Mouse (Mus musculus) embryonic facial prominence, embryonic 15.5 days (tissue): ENCODE data around the gene Gm5105. TPM values are rescaled to one million over a fixed set of nuclear protein-coding genes. Genes with fewer than 3 reads are reported as not detected.

Experiments
- ATAC-seq: fragments of 200-750 bp; cut with Nextera tagmentation; 2 replicates; pipeline ENCODE4 v1.8.0; 2017; ENCODE audit warnings: low read depth, moderate TSS enrichment; ENCODE audit not compliant: insufficient number of reproducible peaks, low FRiP score, low TSS enrichment
- H3K27ac ChIP-seq: fragments of 300-500 bp; sonication (generic); replicated peaks from 2 replicates; pipeline ENCODE4 v1.5.1; 2015; ENCODE audit warnings: mild to moderate bottlenecking, inconsistent platforms
- H3K27me3 ChIP-seq: fragments of 300-500 bp; sonication (generic); 2 replicates; pipeline ENCODE4 v1.6.1; 2015; ENCODE audit warnings: inconsistent platforms
- H3K36me3 ChIP-seq: fragments of 300-500 bp; sonication (generic); 2 replicates; pipeline ENCODE4 v1.6.1; 2015; ENCODE audit warnings: mild to moderate bottlenecking, inconsistent platforms
- H3K4me1 ChIP-seq: fragments of 300-500 bp; sonication (generic); 2 replicates; pipeline ENCODE4 v1.6.1; 2015; ENCODE audit warnings: inconsistent platforms
- H3K4me2 ChIP-seq: fragments of 300-500 bp; sonication (generic); replicated peaks from 2 replicates; pipeline ENCODE4 v1.6.1; 2015; ENCODE audit warnings: mild to moderate bottlenecking, inconsistent platforms
- H3K4me3 ChIP-seq: fragments of 300-500 bp; sonication (generic); replicated peaks from 2 replicates; pipeline ENCODE4 v1.5.1; 2015; ENCODE audit warnings: mild to moderate bottlenecking, inconsistent platforms
- H3K9ac ChIP-seq: fragments of 300-500 bp; sonication (generic); 2 replicates; pipeline ENCODE4 v1.6.1; 2015; ENCODE audit warnings: inconsistent platforms
- H3K9me3 ChIP-seq: fragments of 300-500 bp; sonication (generic); replicated peaks from 2 replicates; pipeline ENCODE4 v1.6.1; 2016; ENCODE audit warnings: inconsistent platforms
- WGBS: fragments of 180-500 bp; shearing (Covaris S2); methylation state at CpG from one replicate; pipeline ENCODE4 v1.1.7; 2015; 5-methylcytosine and 5-hydroxymethylcytosine counted together
- polyA plus RNA-seq: library from polyadenylated mRNA; unstranded; fragments of >200 nt; fragmentation: Nextera tagmentation; extraction: Ambion mirVana; gene quantifications from 2 replicates; pipeline ENCODE4 v1.2.1, GENCODE M21; 2015

Gene Gm5105
- polyA plus RNA-seq, 1 experiment from 2014 or later, result 0.17 TPM

GRCm38 (mm10) chr3:138022003-138022402, 45.2 kb downstream of the Gm5105 start:
- ATAC-seq, result no peak
- H3K4me3 ChIP-seq, result no peak overlapping the region
- H3K9me3 ChIP-seq, result no peaks in the 10 kb centered on the region
- no peak overlapping the region for H3K9ac ChIP-seq
- no peaks in the 10 kb centered on the region for H3K36me3 ChIP-seq
- no peaks in the 10 kb centered on the region for H3K4me1 ChIP-seq
- 74% methylated on average over 4 of the region's 4 CpGs for WGBS
- H3K4me2 ChIP-seq, result no peak overlapping the region
- no peak overlapping the region for H3K27ac ChIP-seq
- no peaks in the 10 kb centered on the region for H3K27me3 ChIP-seq

DNA sequence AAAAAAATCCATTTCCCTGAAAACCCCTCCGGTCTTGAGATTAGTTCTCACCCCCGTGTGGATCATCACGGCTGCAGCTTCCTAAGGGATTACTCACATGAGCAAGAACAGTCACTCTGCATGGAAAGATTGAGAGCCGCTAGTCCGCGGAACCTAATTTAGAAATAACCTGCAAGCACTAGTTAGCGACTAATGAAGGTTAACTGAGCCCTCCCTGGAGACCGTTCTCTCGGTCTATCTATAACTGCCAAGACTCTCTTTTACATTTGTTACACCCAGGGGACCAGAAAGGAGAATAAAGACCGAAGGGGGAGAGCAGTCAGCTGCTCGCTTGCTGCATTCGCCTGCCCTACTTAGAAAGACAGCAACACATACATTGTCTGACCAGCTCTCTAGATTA, 50.4 kb downstream of the Gm5105 start:
- H3K9me3 ChIP-seq, result no peaks in the 10 kb centered on the region
- WGBS, result 75% methylated on average over 12 of the region's 12 CpGs
- H3K4me2 ChIP-seq, result no peak overlapping the region
- H3K4me1 ChIP-seq, result peaks cover 2% of the 10 kb centered on the region; the same call in 1 of the 2 replicates
- H3K9ac ChIP-seq, result no peak overlapping the region
- H3K27ac ChIP-seq, result no peak overlapping the region
- no peak for ATAC-seq
- no peaks in the 10 kb centered on the region for H3K36me3 ChIP-seq
- H3K4me3 ChIP-seq, result no peak overlapping the region
- H3K27me3 ChIP-seq, result no peaks in the 10 kb centered on the region

DNA sequence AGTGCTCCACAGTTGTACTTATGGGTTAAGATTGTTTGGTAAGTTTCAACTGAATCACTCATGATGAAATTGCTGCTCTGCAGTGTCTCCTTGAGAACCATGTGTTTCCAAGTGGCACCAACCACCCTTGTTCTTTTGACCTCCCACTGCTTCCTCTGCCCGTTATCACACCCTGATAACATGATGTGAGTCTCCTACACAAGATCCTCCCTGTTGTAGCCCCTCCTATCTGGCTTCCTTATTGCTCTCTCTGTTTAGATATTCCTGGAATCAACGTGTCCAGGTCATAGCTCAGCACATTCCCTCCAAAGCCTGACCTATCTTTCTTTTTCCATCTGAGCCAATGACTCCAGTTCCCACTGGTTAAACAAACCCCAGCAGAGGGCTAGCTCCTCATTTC, 52.5 kb downstream of the Gm5105 start:
- Histone ChIP-seq H3K27me3 (no peaks in the 10 kb centered on the region), H3K4me1 (peaks cover 4% of the 10 kb centered on the region; the same call in 1 of the 2 replicates), H3K27ac (no peak overlapping the region), H3K4me3 (no peak overlapping the region), H3K36me3 (no peaks in the 10 kb centered on the region), H3K9ac (no peak overlapping the region), H3K9me3 (no peaks in the 10 kb centered on the region), H3K4me2 (no peak overlapping the region)
- no peak for ATAC-seq
- WGBS, result 75% methylated on average over 2 of the region's 2 CpGs

GRCm38 (mm10) chr3:138012351-138012750, 54.8 kb downstream of the Gm5105 start:
- Histone ChIP-seq H3K4me2 (no peak overlapping the region), H3K27ac (no peak overlapping the region), H3K36me3 (no peaks in the 10 kb centered on the region), H3K27me3 (no peaks in the 10 kb centered on the region), H3K9me3 (no peaks in the 10 kb centered on the region), H3K4me1 (peaks cover 4% of the 10 kb centered on the region; the same call in 1 of the 2 replicates), H3K9ac (no peak overlapping the region), H3K4me3 (no peak overlapping the region)
- no peak for ATAC-seq
- 32% methylated on average over 4 of the region's 4 CpGs for WGBS

GRCm38 (mm10) chr3:138008152-138008551, 59.0 kb downstream of the Gm5105 start:
- H3K9ac ChIP-seq, result no peak overlapping the region
- H3K27ac ChIP-seq, result no peak overlapping the region
- H3K4me3 ChIP-seq, result no peak overlapping the region
- no peaks in the 10 kb centered on the region for H3K27me3 ChIP-seq
- peaks cover 9% of the 10 kb centered on the region; the same call in 1 of the 2 replicates for H3K4me1 ChIP-seq
- 49% methylated on average over 6 of the region's 6 CpGs for WGBS
- no peak for ATAC-seq
- H3K36me3 ChIP-seq, result no peaks in the 10 kb centered on the region
- H3K9me3 ChIP-seq, result no peaks in the 10 kb centered on the region
- H3K4me2 ChIP-seq, result no peak overlapping the region

- ATAC-seq, result no peak
- Histone ChIP-seq H3K27me3 (no peaks in the 10 kb centered on the region), H3K9me3 (no peaks in the 10 kb centered on the region), H3K4me1 (peaks cover 7% of the 10 kb centered on the region; the same call in 1 of the 2 replicates), H3K4me2 (no peak overlapping the region), H3K4me3 (no peak overlapping the region), H3K36me3 (no peaks in the 10 kb centered on the region), H3K27ac (no peak overlapping the region), H3K9ac (no peak overlapping the region)
- WGBS, result 28% methylated on average over 3 of the region's 3 CpGs
Observed at GRCm38 (mm10) chr3:138006896-138007295, 60.3 kb downstream of the Gm5105 start.

DNA sequence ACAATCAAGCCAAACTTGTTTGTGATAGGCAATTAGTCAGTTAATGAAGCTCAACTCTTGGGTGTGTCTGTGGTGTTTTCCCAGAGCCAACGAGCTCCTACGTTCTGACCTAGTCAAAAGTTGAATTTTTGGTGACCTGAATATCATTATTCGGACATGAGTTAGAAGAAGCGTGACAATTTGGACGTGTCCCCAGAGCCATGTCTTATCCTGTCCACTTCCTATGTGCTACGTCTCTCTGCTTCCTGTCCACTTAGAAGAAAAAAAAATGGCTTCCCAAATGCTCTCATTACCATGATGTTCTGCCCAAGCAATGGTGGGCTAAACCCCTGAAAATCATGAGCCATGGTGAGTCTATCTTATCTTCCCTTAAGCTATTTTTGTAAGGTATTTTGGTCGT, 63.9 kb downstream of the Gm5105 start:
- H3K9me3 ChIP-seq, result no peaks in the 10 kb centered on the region
- no peak overlapping the region for H3K27ac ChIP-seq
- H3K27me3 ChIP-seq, result no peaks in the 10 kb centered on the region
- H3K4me2 ChIP-seq, result no peak overlapping the region
- H3K36me3 ChIP-seq, result no peaks in the 10 kb centered on the region
- ATAC-seq, result no peak
- no peak overlapping the region for H3K9ac ChIP-seq
- no peak overlapping the region for H3K4me3 ChIP-seq
- WGBS, result 81% methylated on average over 7 of the region's 7 CpGs
- H3K4me1 ChIP-seq, result 0 out of 2 replicates have a peak, but pooled peaks cover 12% of the 10 kb centered on the region

DNA sequence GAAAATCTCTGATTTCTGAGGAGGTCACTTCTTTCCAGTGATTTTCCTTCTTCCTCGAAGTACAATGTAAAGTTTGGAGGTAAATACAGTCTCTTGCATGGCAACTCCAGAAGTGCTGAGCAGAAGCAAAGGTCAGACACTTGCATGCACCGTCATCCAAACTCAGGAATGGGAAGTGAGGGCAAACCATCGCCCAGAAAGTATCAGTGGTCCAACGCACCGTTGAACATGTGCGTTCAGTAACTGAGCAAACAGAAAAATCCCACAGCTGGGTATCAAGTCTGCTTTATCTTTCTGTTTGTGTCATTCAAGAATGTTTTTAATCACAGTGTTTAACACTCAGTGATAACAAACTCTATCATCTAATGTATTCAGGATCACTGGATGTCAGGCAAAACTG, 64.6 kb downstream of the Gm5105 start:
- Histone ChIP-seq H3K4me3 (no peak overlapping the region), H3K36me3 (no peaks in the 10 kb centered on the region), H3K4me2 (no peak overlapping the region), H3K4me1 (0 out of 2 replicates have a peak, but pooled peaks cover 12% of the 10 kb centered on the region), H3K9me3 (no peaks in the 10 kb centered on the region), H3K9ac (no peak overlapping the region), H3K27me3 (no peaks in the 10 kb centered on the region), H3K27ac (no peak overlapping the region)
- no peak for ATAC-seq
- 78% methylated on average over 6 of the region's 6 CpGs for WGBS

- Histone ChIP-seq H3K36me3 (no peaks in the 10 kb centered on the region), H3K4me2 (no peak overlapping the region), H3K4me1 (0 out of 2 replicates have a peak, but pooled peaks cover 12% of the 10 kb centered on the region), H3K27me3 (no peaks in the 10 kb centered on the region), H3K9me3 (no peaks in the 10 kb centered on the region), H3K9ac (no peak overlapping the region), H3K4me3 (no peak overlapping the region), H3K27ac (no peak overlapping the region)
- ATAC-seq, result no peak
- 66% methylated on average over 4 of the region's 4 CpGs for WGBS
Observed at GRCm38 (mm10) chr3:138001865-138002264, 65.3 kb downstream of the Gm5105 start.

- H3K4me3 ChIP-seq, result no peak overlapping the region
- ATAC-seq, result no peak
Observed at GRCm38 (mm10) chr3:138000724-138001069, 66.5 kb downstream of the Gm5105 start.

GRCm38 (mm10) chr3:138000062-138000723, 67.0 kb downstream of the Gm5105 start:
- no peak overlapping the region for H3K9ac ChIP-seq
- H3K27me3 ChIP-seq, result no peaks in the 10 kb centered on the region
- H3K4me2 ChIP-seq, result no peak overlapping the region
- H3K36me3 ChIP-seq, result no peaks in the 10 kb centered on the region
- no peak overlapping the region for H3K4me3 ChIP-seq
- WGBS, result 85% methylated on average over 8 of the region's 8 CpGs
- no peak for ATAC-seq
- H3K4me1 ChIP-seq, result 0 out of 2 replicates have a peak, but pooled peaks cover 7% of the 10 kb centered on the region
- no peak overlapping the region for H3K27ac ChIP-seq
- no peaks in the 10 kb centered on the region for H3K9me3 ChIP-seq

More at GRCm38 (mm10) chr3:138000724-138001069, 66.5 kb downstream of the Gm5105 start:
- WGBS, result 25% methylated on average over 4 of the region's 4 CpGs
- Histone ChIP-seq H3K27me3 (no peaks in the 10 kb centered on the region), H3K4me2 (no peak overlapping the region), H3K27ac (no peak overlapping the region), H3K9me3 (no peaks in the 10 kb centered on the region), H3K9ac (no peak overlapping the region), H3K36me3 (no peaks in the 10 kb centered on the region), H3K4me1 (0 out of 2 replicates have a peak, but pooled peaks cover 7% of the 10 kb centered on the region)

GRCm38 (mm10) chr3:137999224-137999790, 67.9 kb downstream of the Gm5105 start:
- Histone ChIP-seq H3K27me3 (no peaks in the 10 kb centered on the region), H3K4me2 (no peak overlapping the region), H3K9ac (no peak overlapping the region), H3K4me1 (0 out of 2 replicates have a peak, but pooled peaks cover 7% of the 10 kb centered on the region), H3K9me3 (no peaks in the 10 kb centered on the region), H3K27ac (no peak overlapping the region), H3K36me3 (no peaks in the 10 kb centered on the region), H3K4me3 (no peak overlapping the region)
- no peak for ATAC-seq
- 78% methylated on average over 9 of the region's 9 CpGs for WGBS
